Mouse (Mus musculus): ENCODE data around the gene Fap.

- no peak for TF ChIP-seq CTCF (IDR thresholded peaks at IDR 0.05; ENCODE audit: insufficient read depth, low read length)
- TF ChIP-seq POLR2A (IDR thresholded peaks at IDR 0.05; ENCODE audit: borderline replicate concordance, extremely low read depth, low read depth, low read length) = no peak
These were observed 112.9 kb downstream of the Fap start for GRCm38 (mm10) chr2:62460815-62461450.
